7 mouse cellular contexts compared by ENCODE assay signal in the genomic region with DNA sequence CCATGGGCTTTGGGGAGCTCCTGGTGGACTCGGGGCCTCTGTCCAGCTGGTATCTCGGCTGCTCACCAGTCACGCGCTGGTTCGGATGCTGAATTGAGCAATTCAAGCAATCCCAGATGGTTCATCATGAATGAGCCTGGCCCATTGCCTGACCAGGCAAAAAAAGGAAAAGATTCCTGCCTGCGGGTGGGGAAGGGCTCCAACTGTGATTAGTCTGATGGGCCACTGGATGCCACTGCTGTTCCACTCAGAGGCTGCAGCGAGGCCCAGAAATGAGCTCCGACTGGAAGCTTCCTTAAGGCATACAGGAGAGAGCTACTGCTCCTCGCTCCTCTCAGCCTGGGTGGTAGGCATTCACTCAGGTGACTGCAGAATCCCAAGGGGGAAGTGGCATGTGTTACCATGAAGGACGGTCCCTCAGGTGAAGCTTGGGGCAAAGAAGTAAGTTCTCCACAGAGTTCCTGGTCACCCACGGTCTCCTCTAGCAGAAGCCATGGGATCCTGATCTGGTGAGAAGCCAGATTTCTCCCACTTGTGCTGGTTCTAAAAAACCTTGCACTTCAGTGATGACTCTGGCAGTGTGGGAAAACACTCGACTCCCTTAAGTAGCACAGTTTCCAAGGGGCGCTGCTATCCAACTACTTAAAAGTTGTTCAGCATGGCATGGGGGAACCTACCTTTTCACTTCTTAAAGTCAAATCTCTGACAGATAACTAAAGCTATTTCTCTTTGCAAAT. TPM values are rescaled to one million over a fixed set of nuclear protein-coding genes. Genes with fewer than 3 reads are reported as not detected.
DNase-seq lines count a peak whose midpoint lies in the region; ATAC-seq lines count a peak whose summit lies in the region.

No protein-coding gene starts in this region.

- no peaks in the 10 kb centered on the region for H3K36me3 ChIP-seq in hindbrain, embryonic 11.5 days (ENCODE audit: control insufficient read depth, insufficient read depth, low read length)
- no peaks in the 10 kb centered on the region for H3K36me3 ChIP-seq in midbrain, embryonic 14.5 days (ENCODE audit: control insufficient read depth, insufficient read depth, low read length)

- DNase-seq in Muller cell, postnatal 12 days (ENCODE audit: inconsistent ontology term) = peak; percentile 93
- DNase-seq in adrenal gland, postnatal 10 days = peak; percentile 81
- DNase-seq in fat pad, adult 2 months (ENCODE audit: extremely low read depth, low read depth, low spot score) = peak; percentile 13
- DNase-seq in hindbrain, embryonic 11.5 days (ENCODE audit: low spot score) = peak; percentile 18
- DNase-seq in layer of hippocampus, adult 9-11 months = peak; percentile 92
- peak; percentile 62 for DNase-seq in midbrain, embryonic 14.5 days
- peak; percentile 31 for DNase-seq in testis, postnatal 14 days (ENCODE audit: low spot score)

- no peak overlapping the region for H3K27ac ChIP-seq in hindbrain, embryonic 11.5 days (ENCODE audit: low read depth, low read length)
- no peak overlapping the region for H3K27ac ChIP-seq in midbrain, embryonic 14.5 days (replicated peaks; ENCODE audit: low read depth, low read length)

- no peaks in the 10 kb centered on the region for H3K27me3 ChIP-seq in hindbrain, embryonic 11.5 days (ENCODE audit: control insufficient read depth, insufficient read depth, low read length)
- H3K27me3 ChIP-seq in midbrain, embryonic 14.5 days (ENCODE audit: control insufficient read depth, insufficient read depth, low read length) = no peaks in the 10 kb centered on the region

- no peak overlapping the region for H3K4me2 ChIP-seq in hindbrain, embryonic 11.5 days (replicated peaks; ENCODE audit: low read depth, low read length)
- no peak overlapping the region for H3K4me2 ChIP-seq in midbrain, embryonic 14.5 days (ENCODE audit: low read length)

- H3K4me1 ChIP-seq in hindbrain, embryonic 11.5 days (replicated peaks; ENCODE audit: control insufficient read depth, insufficient read depth, low read length) = no peaks in the 10 kb centered on the region
- H3K4me1 ChIP-seq in midbrain, embryonic 14.5 days (ENCODE audit: control insufficient read depth, insufficient read depth, low read length) = no peaks in the 10 kb centered on the region

- ATAC-seq in hindbrain, embryonic 11.5 days (ENCODE audit: low FRiP score) = no peak
- peak; percentile 64 for ATAC-seq in midbrain, embryonic 14.5 days (ENCODE audit: low FRiP score, low TSS enrichment)

- no peak overlapping the region for H3K9ac ChIP-seq in hindbrain, embryonic 11.5 days (ENCODE audit: low read depth, low read length)
- H3K9ac ChIP-seq in midbrain, embryonic 14.5 days (replicated peaks; ENCODE audit: low read length) = no peak overlapping the region

- no peak overlapping the region for H3K4me3 ChIP-seq in hindbrain, embryonic 11.5 days (ENCODE audit: low read depth, low read length)
- H3K4me3 ChIP-seq in midbrain, embryonic 14.5 days (replicated peaks; ENCODE audit: low read depth, low read length) = no peak overlapping the region

- no peaks in the 10 kb centered on the region for H3K9me3 ChIP-seq in hindbrain, embryonic 11.5 days (ENCODE audit: control insufficient read depth, low read length)
- no peaks in the 10 kb centered on the region for H3K9me3 ChIP-seq in midbrain, embryonic 14.5 days (ENCODE audit: control insufficient read depth, low read length)

- WGBS in hindbrain, embryonic 11.5 days = 83% methylated on average over 13 of the region's 13 CpGs
- 83% methylated on average over 13 of the region's 13 CpGs for WGBS in midbrain, embryonic 14.5 days

RNA-seq across cellular contexts. Expression of a gene that starts 57.3 kb away (rescaled TPM):
- 1 to 10 TPM; 5.5 to 7.3 TPM for total RNA-seq in adrenal gland, postnatal 10 days (2021)
- 0.94 and 1.5 TPM in 2 replicates for polyA plus RNA-seq in hindbrain, embryonic 11.5 days (2014; fragmentation: Nextera tagmentation; extraction: Ambion mirVana)
- polyA plus RNA-seq in midbrain, embryonic 14.5 days (2014; fragmentation: Nextera tagmentation; extraction: Ambion mirVana) = 0.72 and 0.86 TPM in 2 replicates

Comparison
In these comparisons a context has a peak if more than half of its experiments do, and no peak if none do; other contexts are left out.
1. DNase-seq: peak in every context shown above with its lines; median percentile 93 in Muller cell, postnatal 12 days; 92 in layer of hippocampus, adult 9-11 months; 81 in adrenal gland, postnatal 10 days; 62 in midbrain, embryonic 14.5 days; 31 in testis, postnatal 14 days; 18 in hindbrain, embryonic 11.5 days; 13 in fat pad, adult 2 months.